In the genomic region with DNA sequence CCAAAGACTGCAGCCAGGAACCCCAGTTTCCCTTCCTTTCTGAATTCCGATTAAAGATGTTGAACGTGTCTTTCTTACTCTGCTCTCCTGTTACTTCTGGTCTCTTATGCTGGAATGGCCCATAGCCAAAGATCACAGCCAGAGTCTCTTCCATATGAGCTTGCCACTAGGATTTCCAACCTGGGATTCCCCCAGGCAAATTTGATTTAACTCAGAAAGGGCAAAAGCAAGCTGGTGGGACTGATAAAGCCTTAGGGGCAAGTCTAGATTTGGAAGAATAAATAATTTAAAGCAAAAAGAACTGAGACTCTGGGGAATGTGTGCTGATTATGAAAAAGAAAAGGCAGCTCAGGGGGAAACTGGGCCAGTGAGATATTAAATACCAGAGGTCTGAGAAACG, we compare ENCODE assay signal across 25 mouse cellular contexts. TPM values are rescaled to one million over a fixed set of nuclear protein-coding genes. Genes with fewer than 3 reads are reported as not detected.
"Had no signal": no experiment of that assay in that cellular context is flagged by ENCODE, and none has a peak within 500 bp of the region (broad histone marks: within the 10 kb centered on the region; RNA-seq: fewer than 3 reads in every experiment).

No protein-coding gene starts in this region.

- ATAC-seq: intestine, embryonic 15.5 days had no signal

- DNase-seq: kidney, adult 11 months; kidney, adult 8-10 months; kidney, postnatal 14 days; kidney, postnatal 4 days; layer of hippocampus, adult 9-11 months; liver, embryonic 13.5 days; lung, adult 2 months; lung, postnatal 14 days; lung, postnatal 4 days; thymus, adult 18-20 months; thymus, postnatal 36 days had no signal

- H3K9me3 ChIP-seq: intestine, embryonic 15.5 days; kidney, embryonic 15.5 days; liver, embryonic 13.5 days; neural tube, embryonic 13.5 days had no signal

- H3K9ac ChIP-seq: intestine, embryonic 15.5 days; kidney, embryonic 15.5 days; liver, embryonic 13.5 days; neural tube, embryonic 13.5 days had no signal

- H3K4me1 ChIP-seq: intestine, embryonic 15.5 days; kidney, embryonic 15.5 days; liver, embryonic 13.5 days had no signal

- H3K36me3 ChIP-seq: intestine, embryonic 15.5 days; kidney, embryonic 15.5 days; liver, embryonic 13.5 days; neural tube, embryonic 13.5 days had no signal

- H3K4me2 ChIP-seq: intestine, embryonic 15.5 days; kidney, embryonic 15.5 days; liver, embryonic 13.5 days; neural tube, embryonic 13.5 days had no signal

- H3K27me3 ChIP-seq: intestine, embryonic 15.5 days; liver, embryonic 13.5 days; neural tube, embryonic 13.5 days had no signal

- H3K27ac ChIP-seq: intestine, embryonic 15.5 days; kidney, embryonic 15.5 days; left cerebral cortex, adult 2 months; liver, embryonic 13.5 days; neural tube, embryonic 13.5 days had no signal

- H3K4me3 ChIP-seq: intestine, embryonic 15.5 days; kidney, embryonic 15.5 days; left cerebral cortex, adult 2 months; liver, embryonic 13.5 days; myocyte; neural tube, embryonic 13.5 days had no signal

RNA-seq across cellular contexts. Expression of a gene that starts 36.8 kb away (rescaled TPM):
- polyA plus RNA-seq: intestine, embryonic 15.5 days; kidney, embryonic 15.5 days; limb, embryonic 11.5 days; limb, embryonic 14.5 days; liver, adult 2 months; liver, embryonic 13.5 days; liver, embryonic 16.5 days; lung, adult 2 months; lung, embryonic 16.5 days; myocyte; neural tube, embryonic 13.5 days; small intestine, adult 2 months; spleen, adult 2 months; stomach, embryonic 16.5 days; urinary bladder, adult 2 months had no signal

RNA-seq across cellular contexts. Expression of a gene that starts 52.7 kb away (rescaled TPM):
- polyA plus RNA-seq: liver, adult 2 months; myocyte had no signal

RNA-seq across cellular contexts. Expression of a gene that starts 54.8 kb away (rescaled TPM):
- polyA plus RNA-seq: intestine, embryonic 15.5 days; kidney, embryonic 15.5 days; limb, embryonic 11.5 days; liver, adult 2 months; liver, embryonic 13.5 days; liver, embryonic 16.5 days; lung, adult 2 months; lung, embryonic 16.5 days; neural tube, embryonic 13.5 days; small intestine, adult 2 months; spleen, adult 2 months; stomach, embryonic 16.5 days had no signal
